Mouse (Mus musculus): Measurements from ENCODE around the gene Myoz1. TPM values are rescaled to one million over a fixed set of nuclear protein-coding genes. Genes with fewer than 3 reads are reported as not detected.

Gene Myoz1
- total and polyA plus RNA-seq, 3 experiments = 0.15 TPM; not detected in 1

GRCm38 (mm10) chr14:20664436-20664835 lies 8.1 kb upstream of the Myoz1 start:
- Histone ChIP-seq H3K4me3 (ENCODE audit: control insufficient read depth in 1 of 2, insufficient read depth in 1 of 2, low read depth in 2 of 2, low read length in 2 of 2) (no peak overlapping the region), H3K79me2 (ENCODE audit: control insufficient read depth, insufficient read depth, low read length, poor library complexity) (no peaks in the 10 kb centered on the region), H3K27me3 (ENCODE audit: control insufficient read depth in 1 of 2, insufficient read depth in 2 of 2, low read length in 2 of 2) (peaks cover 0 to 17% of the 10 kb centered on the region in 2 experiments; a peak in 1 of 4 replicates), H3K4me1 (ENCODE audit: control insufficient read depth in 1 of 2, insufficient read depth in 2 of 2, low read length in 2 of 2) (peaks cover 0 to 9% of the 10 kb centered on the region in 2 experiments; a peak in 2 of 4 replicates), H3K36me3 (ENCODE audit: control insufficient read depth in 1 of 2, insufficient read depth in 2 of 2, low read length in 2 of 2) (no peaks in the 10 kb centered on the region), H3K9me3 (replicated peaks; ENCODE audit: insufficient read depth, low read length) (no peaks in the 10 kb centered on the region), H3K9ac (ENCODE audit: control insufficient read depth, low read depth, low read length, poor library complexity, severe bottlenecking) (no peak overlapping the region), H3K27ac (ENCODE audit: control insufficient read depth, low read depth, low read length) (no peak overlapping the region)
- TF ChIP-seq NRF1 (IDR thresholded peaks at IDR 0.05; ENCODE audit: insufficient read depth, low read depth, low read length, poor library complexity, severe bottlenecking) (no peak), ELF1 (IDR thresholded peaks at IDR 0.05; ENCODE audit: low read depth, low read length) (no peak), USF2 (IDR thresholded peaks at IDR 0.05; ENCODE audit: borderline replicate concordance in 1 of 2, insufficient read depth in 1 of 2, low read depth in 1 of 2, low read length in 2 of 2) (no peak), CTCF (IDR thresholded peaks at IDR 0.05 in 2 of 3, conservative IDR thresholded peaks at IDR 0.05 in 1 of 3; ENCODE audit: control insufficient read depth in 1 of 3, insufficient read depth in 1 of 3, low read depth in 2 of 3, low read length in 3 of 3, poor library complexity in 1 of 3, severe bottlenecking in 1 of 3) (no peak), BHLHE40 (IDR thresholded peaks at IDR 0.05; ENCODE audit: borderline replicate concordance, low read depth, low read length) (no peak), MYB (IDR thresholded peaks at IDR 0.05; ENCODE audit: low read depth, low read length) (no peak), E2F4 (IDR thresholded peaks at IDR 0.05; ENCODE audit: borderline replicate concordance, low read depth, low read length) (no peak), ZC3H11A (IDR thresholded peaks at IDR 0.05; ENCODE audit: low read depth, low read length) (no peak), MAX (IDR thresholded peaks at IDR 0.05; ENCODE audit: low read length) (no peak)
- DNase-seq (ENCODE audit: low read depth, low spot score) = no peak

DNA sequence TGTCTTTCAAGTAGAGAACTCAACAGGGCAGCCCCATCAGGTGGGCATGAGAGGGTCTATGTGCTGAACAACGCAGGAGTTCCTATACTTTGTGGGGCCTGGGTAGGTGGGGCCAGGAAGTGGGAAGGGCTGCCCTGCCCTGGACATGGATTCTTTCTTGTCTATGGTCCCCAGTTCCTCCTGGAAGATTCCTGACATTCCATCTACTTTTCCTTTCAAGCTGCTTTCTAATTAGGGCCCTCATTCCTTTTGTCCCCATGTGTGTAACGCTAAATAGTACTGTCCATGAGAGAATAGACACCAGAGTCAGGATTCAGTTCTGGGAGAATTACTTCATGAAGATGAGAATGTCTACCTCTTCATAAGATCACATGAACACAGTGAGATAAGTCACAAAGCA lies 7.3 kb upstream of the Myoz1 start:
- Histone ChIP-seq H3K4me1 (ENCODE audit: control insufficient read depth in 1 of 2, insufficient read depth in 2 of 2, low read length in 2 of 2) (peaks cover 0 to 9% of the 10 kb centered on the region in 2 experiments; a peak in 2 of 4 replicates), H3K9me3 (replicated peaks; ENCODE audit: insufficient read depth, low read length) (no peaks in the 10 kb centered on the region), H3K27me3 (ENCODE audit: control insufficient read depth in 1 of 2, insufficient read depth in 2 of 2, low read length in 2 of 2) (peaks cover 0 to 17% of the 10 kb centered on the region in 2 experiments; a peak in 1 of 4 replicates), H3K79me2 (ENCODE audit: control insufficient read depth, insufficient read depth, low read length, poor library complexity) (no peaks in the 10 kb centered on the region), H3K4me3 (ENCODE audit: control insufficient read depth in 1 of 2, insufficient read depth in 1 of 2, low read depth in 2 of 2, low read length in 2 of 2) (no peak overlapping the region), H3K27ac (ENCODE audit: control insufficient read depth, low read depth, low read length) (no peak overlapping the region), H3K9ac (ENCODE audit: control insufficient read depth, low read depth, low read length, poor library complexity, severe bottlenecking) (no peak overlapping the region), H3K36me3 (ENCODE audit: control insufficient read depth in 1 of 2, insufficient read depth in 2 of 2, low read length in 2 of 2) (no peaks in the 10 kb centered on the region)
- DNase-seq (ENCODE audit: low read depth, low spot score) = no peak
- TF ChIP-seq TCF12 (IDR thresholded peaks at IDR 0.05; ENCODE audit: low read depth, low read length) (no peak), POLR2AphosphoS2 (IDR thresholded peaks at IDR 0.05; ENCODE audit: low read length) (no peak), NRF1 (IDR thresholded peaks at IDR 0.05; ENCODE audit: insufficient read depth, low read depth, low read length, poor library complexity, severe bottlenecking) (no peak)

- H3K27me3 ChIP-seq (ENCODE audit: control insufficient read depth in 1 of 2, insufficient read depth in 2 of 2, low read length in 2 of 2) = peaks cover 0 to 17% of the 10 kb centered on the region in 2 experiments; a peak in 1 of 4 replicates
- DNase-seq (ENCODE audit: low read depth, low spot score) = no peak
- no peak overlapping the region for H3K27ac ChIP-seq (ENCODE audit: control insufficient read depth, low read depth, low read length)
- H3K9me3 ChIP-seq (replicated peaks; ENCODE audit: insufficient read depth, low read length) = no peaks in the 10 kb centered on the region
- no peaks in the 10 kb centered on the region for H3K79me2 ChIP-seq (ENCODE audit: control insufficient read depth, insufficient read depth, low read length, poor library complexity)
- H3K36me3 ChIP-seq (ENCODE audit: control insufficient read depth in 1 of 2, insufficient read depth in 2 of 2, low read length in 2 of 2) = no peaks in the 10 kb centered on the region
- no peak overlapping the region for H3K9ac ChIP-seq (ENCODE audit: control insufficient read depth, low read depth, low read length, poor library complexity, severe bottlenecking)
- no peak overlapping the region for H3K4me3 ChIP-seq (ENCODE audit: control insufficient read depth in 1 of 2, insufficient read depth in 1 of 2, low read depth in 2 of 2, low read length in 2 of 2)
- TF ChIP-seq UBTF (IDR thresholded peaks at IDR 0.05; ENCODE audit: borderline replicate concordance, insufficient read depth, low read depth, low read length) (no peak), TAL1 (IDR thresholded peaks at IDR 0.05; ENCODE audit: low read length) (no peak), RAD21 (IDR thresholded peaks at IDR 0.05; ENCODE audit: low read depth, low read length) (no peak), MYB (IDR thresholded peaks at IDR 0.05; ENCODE audit: low read depth, low read length) (no peak), MAX (IDR thresholded peaks at IDR 0.05; ENCODE audit: low read length) (no peak), POLR2A (IDR thresholded peaks at IDR 0.05; ENCODE audit: control insufficient read depth in 1 of 2, insufficient read depth in 1 of 2, low read depth in 1 of 2, low read length in 2 of 2, poor library complexity in 1 of 2) (no peak), NELFE (IDR thresholded peaks at IDR 0.05; ENCODE audit: low read depth, low read length) (no peak), ETS1 (IDR thresholded peaks at IDR 0.05; ENCODE audit: low read depth, low read length) (no peak), EP300 (IDR thresholded peaks at IDR 0.05; ENCODE audit: low read depth in 1 of 2, low read length in 2 of 2) (no peak), JUND (IDR thresholded peaks at IDR 0.05; ENCODE audit: low read depth, low read length) (no peak), ELF1 (IDR thresholded peaks at IDR 0.05; ENCODE audit: low read depth, low read length) (no peak), CHD1 (IDR thresholded peaks at IDR 0.05; ENCODE audit: low read depth, low read length) (no peak)
- H3K4me1 ChIP-seq (ENCODE audit: control insufficient read depth in 1 of 2, insufficient read depth in 2 of 2, low read length in 2 of 2) = peaks cover 0 to 9% of the 10 kb centered on the region in 2 experiments; a peak in 2 of 4 replicates
Observed at GRCm38 (mm10) chr14:20662740-20663139, 6.4 kb upstream of the Myoz1 start.
